Comparison of ENCODE assay signal across 9 mouse cellular contexts in genomic region chr5:117408216-117408615, GRCm38 (mm10). TPM values are rescaled to one million over a fixed set of nuclear protein-coding genes. Genes with fewer than 3 reads are reported as not detected.
DNase-seq lines count a peak whose midpoint lies in the region; ATAC-seq and TF ChIP-seq lines count a peak whose summit lies in the region.
"Had no signal": no experiment of that assay in that cellular context is flagged by ENCODE, and none has a peak within 500 bp of the region (broad histone marks: within the 10 kb centered on the region; RNA-seq: fewer than 3 reads in every experiment).

No protein-coding gene starts in this region.

- peak; percentile 19 to 57 for DNase-seq in heart, postnatal 36 days
- DNase-seq in 416B (ENCODE audit: low read depth) (peak; percentile 71), ES-E14 (ENCODE audit: low read depth, low spot score) (peak; percentile 87)
- DNase-seq in embryonic facial prominence, embryonic 11.5 days (ENCODE audit: low spot score) = peak; percentile 41
- peak; percentile 60 for DNase-seq in naive thymus-derived CD4-positive, alpha-beta T cell, adult 2 months (ENCODE audit: low read depth)
- DNase-seq in yolk sac, embryonic 10.5 days (ENCODE audit: low spot score) = no peak
- no peak for DNase-seq in testis, postnatal 14 days (ENCODE audit: low spot score)

- 58% methylated on average over 4 of the region's 4 CpGs for WGBS in heart, embryonic 12.5 days
- 68% methylated on average over 4 of the region's 4 CpGs for WGBS in embryonic facial prominence, embryonic 11.5 days

- H3K27ac ChIP-seq in heart, embryonic 12.5 days (ENCODE audit: poor library complexity, severe bottlenecking) = no peak overlapping the region
- H3K27ac ChIP-seq in ES-E14 (ENCODE audit: insufficient read depth, low read depth, low read length, poor library complexity, severe bottlenecking) = no peak overlapping the region
- no peak overlapping the region for H3K27ac ChIP-seq in embryonic facial prominence, embryonic 11.5 days (replicated peaks; ENCODE audit: low read depth, low read length)
- H3K27ac ChIP-seq: limb, embryonic 15.5 days had no signal

- H3K27me3 ChIP-seq in heart, embryonic 12.5 days (replicated peaks) = peaks cover 39% of the 10 kb centered on the region
- H3K27me3 ChIP-seq in embryonic facial prominence, embryonic 11.5 days (ENCODE audit: control insufficient read depth, insufficient read depth, low read length) = peaks cover 5% of the 10 kb centered on the region

- H3K9me3 ChIP-seq in heart, embryonic 12.5 days (replicated peaks) = no peaks in the 10 kb centered on the region
- no peaks in the 10 kb centered on the region for H3K9me3 ChIP-seq in ES-E14 (ENCODE audit: control insufficient read depth, insufficient read depth, low read depth, low read length)
- H3K9me3 ChIP-seq in embryonic facial prominence, embryonic 11.5 days (replicated peaks; ENCODE audit: control insufficient read depth, low read length) = no peaks in the 10 kb centered on the region
- H3K9me3 ChIP-seq: limb, embryonic 15.5 days had no signal

- H3K4me3 ChIP-seq in heart, embryonic 12.5 days = no peak overlapping the region
- H3K4me3 ChIP-seq in ES-E14 (ENCODE audit: insufficient read depth in 1 of 2, low read depth in 1 of 2, low read length in 2 of 2, poor library complexity in 1 of 2, severe bottlenecking in 1 of 2) = no peak overlapping the region
- H3K4me3 ChIP-seq in embryonic facial prominence, embryonic 11.5 days (ENCODE audit: low read depth, low read length) = no peak overlapping the region
- H3K4me3 ChIP-seq: limb, embryonic 15.5 days had no signal

- intact Hi-C loops in heart, postnatal 36 days (cut with DNase I) = loop anchor here (1.0 to 2.0 kb wide), 2 partner anchors 101 to 289 kb away; no protein-coding TSS in a partner anchor

- H3K4me2 ChIP-seq in heart, embryonic 12.5 days = no peak overlapping the region
- no peak overlapping the region for H3K4me2 ChIP-seq in embryonic facial prominence, embryonic 11.5 days (ENCODE audit: low read depth, low read length)
- H3K4me2 ChIP-seq: limb, embryonic 15.5 days had no signal

- 0 out of 2 replicates have a peak, but pooled peaks cover under 1% of the 10 kb centered on the region for H3K4me1 ChIP-seq in heart, embryonic 12.5 days (replicated peaks)
- peaks cover 0 to 19% of the 10 kb centered on the region in 2 experiments; a peak in 3 of 4 replicates for H3K4me1 ChIP-seq in ES-E14 (ENCODE audit: control insufficient read depth in 2 of 2, insufficient read depth in 2 of 2, low read length in 2 of 2, poor library complexity in 1 of 2)
- no peaks in the 10 kb centered on the region; the same call in 1 of the 2 replicates for H3K4me1 ChIP-seq in embryonic facial prominence, embryonic 11.5 days (ENCODE audit: control insufficient read depth, insufficient read depth, low read length)

- no peak for ATAC-seq in heart, embryonic 12.5 days (ENCODE audit: insufficient number of reproducible peaks, low FRiP score)
- ATAC-seq in embryonic facial prominence, embryonic 11.5 days (replicated peaks; ENCODE audit: insufficient number of reproducible peaks, low FRiP score, low TSS enrichment, low read depth) = no peak

- H3K36me3 ChIP-seq in heart, embryonic 12.5 days = no peaks in the 10 kb centered on the region
- H3K36me3 ChIP-seq in ES-E14 (ENCODE audit: control insufficient read depth, insufficient read depth, low read length, poor library complexity, severe bottlenecking) = peaks cover 6% of the 10 kb centered on the region; the same call in 1 of the 2 replicates
- H3K36me3 ChIP-seq in embryonic facial prominence, embryonic 11.5 days (replicated peaks; ENCODE audit: control insufficient read depth, insufficient read depth, low read depth, low read length) = no peaks in the 10 kb centered on the region
- H3K36me3 ChIP-seq: limb, embryonic 15.5 days had no signal

- H3K9ac ChIP-seq in heart, embryonic 12.5 days = no peak overlapping the region
- H3K9ac ChIP-seq in ES-E14 (ENCODE audit: insufficient read depth, low read depth, low read length, poor library complexity, severe bottlenecking) = no peak overlapping the region
- no peak overlapping the region for H3K9ac ChIP-seq in embryonic facial prominence, embryonic 11.5 days (replicated peaks; ENCODE audit: low read length)
- H3K9ac ChIP-seq: limb, embryonic 15.5 days had no signal

- in situ Hi-C loops in ES-E14 (cut with MboI; ENCODE audit: low sequenced_read_pairs in 2 of 2, unreplicated experiment in 2 of 2) = no loop called here

TF ChIP-seq in ES-E14, 5 proteins besides CTCF, POLR2A, EP300 and RAD21:
- TF ChIP-seq ZC3H11A (IDR thresholded peaks at IDR 0.05; ENCODE audit: borderline replicate concordance, low read depth, low read length) = peak; percentile 91
- TF ChIP-seq ZNF384 (IDR thresholded peaks at IDR 0.05; ENCODE audit: low read depth, low read length) = no peak
TF ChIP-seq in ES-E14: peak in this region for 1.

RNA-seq across cellular contexts. Expression of gene Ksr2, which starts 5.6 kb away (rescaled TPM):
- total RNA-seq in heart, postnatal 36 days (2021) = under 1 TPM in 1 of 2 experiments, not detected in 1; 0.11 TPM
- polyA plus RNA-seq in heart, embryonic 12.5 days (2016; fragmentation: Nextera tagmentation; extraction: Ambion mirVana) = 0.15 and 0.17 TPM in 2 replicates
- total RNA-seq in ES-E14 (2012; rRNA removed) = 0.67 and 1.2 TPM in 2 replicates
- polyA plus RNA-seq in embryonic facial prominence, embryonic 11.5 days (2014; fragmentation: Nextera tagmentation; extraction: Ambion mirVana) = 0.35 and 0.38 TPM in 2 replicates

RNA-seq across cellular contexts. Expression of gene Rfc5, which starts 19.4 kb away (rescaled TPM):
- total RNA-seq in heart, postnatal 36 days (2021) = 1 to 10 TPM; 2.7 to 5.2 TPM
- polyA plus RNA-seq in heart, embryonic 12.5 days (2016; fragmentation: Nextera tagmentation; extraction: Ambion mirVana) = 61.2 and 63.0 TPM in 2 replicates
- total RNA-seq in ES-E14 (2012; rRNA removed) = 173 and 188 TPM in 2 replicates
- 105 and 115 TPM in 2 replicates for polyA plus RNA-seq in embryonic facial prominence, embryonic 11.5 days (2014; fragmentation: Nextera tagmentation; extraction: Ambion mirVana)

RNA-seq across cellular contexts. Expression of gene Wsb2, which starts 51.1 kb away (rescaled TPM):
- total RNA-seq in heart, postnatal 36 days (2021) = 100 to 1,000 TPM in 1 of 2 experiments, 10 to 100 TPM in 1; 97.1 to 104 TPM
- polyA plus RNA-seq in heart, embryonic 12.5 days (2016; fragmentation: Nextera tagmentation; extraction: Ambion mirVana) = 94.4 and 96.8 TPM in 2 replicates
- total RNA-seq in ES-E14 (2012; rRNA removed) = 76.7 and 84.5 TPM in 2 replicates
- polyA plus RNA-seq in embryonic facial prominence, embryonic 11.5 days (2014; fragmentation: Nextera tagmentation; extraction: Ambion mirVana) = 53.6 and 54.1 TPM in 2 replicates

Comparison
In these comparisons a context has a peak if more than half of its experiments do, and no peak if none do; other contexts are left out.
1. DNase-seq: peak in heart, postnatal 36 days (2 of 2), 416B (single experiment), ES-E14 (single experiment), embryonic facial prominence, embryonic 11.5 days (single experiment) and naive thymus-derived CD4-positive, alpha-beta T cell, adult 2 months (single experiment); none in yolk sac, embryonic 10.5 days (single experiment) and testis, postnatal 14 days (single experiment).
2. RNA of gene Rfc5, which starts 19.4 kb away (total RNA-seq): 173 to 188 TPM in ES-E14; 2.7 to 5.2 TPM in heart, postnatal 36 days; every median in the first group is over 10 times any median in the second.